Mouse (Mus musculus) kidney, adult 2 months (tissue): ENCODE measurements at regions not wholly inside any gene's neighbourhood (a gene's known extent, or its start where the extent isn't known, plus 50 kb on each side); places are given as distances from the start of the nearest gene placed in this dataset.

Source experiments
- CTCF ChIP-seq: fragments of 200-500 bp; conservative IDR thresholded peaks from 2 replicates; pipeline ENCODE4 v1.5.1; 2011; ENCODE audit warnings: low read depth, mild to moderate bottlenecking, control low read depth, low read length, moderate library complexity, mixed read lengths; ENCODE audit not compliant: insufficient read depth, insufficient read length
- POLR2A ChIP-seq: fragments of 200-500 bp; IDR thresholded peaks from one replicate; pipeline ENCODE4 v1.6.1; 2011; ENCODE audit warnings: low read depth, low read length, control low read depth

- TF ChIP-seq POLR2A (no peak), CTCF (no peak)
Observed at GRCm38 (mm10) chr12:30467186-30467585, 94.0 kb upstream of the Sntg2 start.
